Mouse (Mus musculus) midbrain, postnatal 0 days (tissue): ENCODE results near the gene Gpr35. TPM values are rescaled to one million over a fixed set of nuclear protein-coding genes. Genes with fewer than 3 reads are reported as not detected.

Source experiments
- ATAC-seq: fragments of 200-750 bp; cut with Nextera tagmentation; 2 replicates; pipeline ENCODE4 v1.8.0; 2017; ENCODE audit warnings: moderate number of reproducible peaks, mild to moderate bottlenecking, moderate TSS enrichment, moderate library complexity; ENCODE audit not compliant: low FRiP score
- DNase-seq: peaks from one replicate; pipeline ENCODE4 v3.0.0-alpha.2; 2015; ENCODE audit warnings: low spot score
- H3K27ac ChIP-seq: fragments of 300-500 bp; sonication (generic); 2 replicates; pipeline ENCODE4 v1.5.1; 2014; ENCODE audit warnings: low read depth, mild to moderate bottlenecking, low read length, mixed read lengths
- H3K27me3 ChIP-seq: fragments of 300-500 bp; sonication (generic); 2 replicates; pipeline ENCODE4 v1.6.1; 2014; ENCODE audit warnings: low read length, control low read depth, mixed read lengths; ENCODE audit not compliant: insufficient read depth
- H3K36me3 ChIP-seq: fragments of 300-500 bp; sonication (generic); 2 replicates; pipeline ENCODE4 v1.6.1; 2014; ENCODE audit warnings: low read length, control low read depth, mixed read lengths; ENCODE audit not compliant: insufficient read depth
- H3K4me1 ChIP-seq: fragments of 300-500 bp; sonication (generic); 2 replicates; pipeline ENCODE4 v1.6.1; 2014; ENCODE audit warnings: mild to moderate bottlenecking, control low read depth, antibody characterized with exemption, low read length, mixed read lengths; ENCODE audit not compliant: insufficient read depth
- H3K4me2 ChIP-seq: fragments of 300-500 bp; sonication (generic); 2 replicates; pipeline ENCODE4 v1.6.1; 2014; ENCODE audit warnings: low read depth, mild to moderate bottlenecking, low read length, mixed read lengths; ENCODE audit not compliant: poor library complexity, severe bottlenecking
- H3K4me3 ChIP-seq: fragments of 300-500 bp; sonication (generic); 2 replicates; pipeline ENCODE4 v1.5.1; 2014; ENCODE audit warnings: low read depth, mild to moderate bottlenecking, low read length, moderate library complexity
- H3K9ac ChIP-seq: fragments of 300-500 bp; sonication (generic); replicated peaks from 2 replicates; pipeline ENCODE4 v1.6.1; 2014; ENCODE audit warnings: mild to moderate bottlenecking, low read length, moderate library complexity, mixed read lengths; ENCODE audit not compliant: poor library complexity, severe bottlenecking
- H3K9me3 ChIP-seq: fragments of 300-500 bp; sonication (generic); 2 replicates; pipeline ENCODE4 v1.6.1; 2016; ENCODE audit warnings: low read length, control low read depth
- CTCF ChIP-seq: IDR thresholded peaks from 2 replicates; pipeline ENCODE4 v1.5.1; 2016; ENCODE audit warnings: antibody characterized with exemption, mild to moderate bottlenecking
- WGBS: fragments of 180-500 bp; shearing (Covaris S2); extraction: QIAGEN DNeasy Blood & Tissue Kit; methylation state at CpG from one replicate; pipeline ENCODE4 v1.1.7; 2014; 5-methylcytosine and 5-hydroxymethylcytosine counted together
- polyA plus RNA-seq: library from polyadenylated mRNA; unstranded; fragments of >200 nt; fragmentation: Nextera tagmentation; extraction: Ambion mirVana; gene quantifications from 2 replicates; pipeline ENCODE4 v1.2.1, GENCODE M21; 2015
- total RNA-seq: library from RNA; depleted of rRNA; stranded (reverse); fragments of >200 nt; gene quantifications from 2 replicates; pipeline ENCODE4 v1.2.3, GENCODE M21; 2014

Gpr35 gene
- total and polyA plus RNA-seq, 2 experiments from 2014 or later: 0.73 to 0.88 TPM

- no peak for ATAC-seq
- 86% methylated on average over 7 of the region's 7 CpGs for WGBS
- Histone ChIP-seq H3K9me3 (no peaks in the 10 kb centered on the region), H3K27me3 (no peaks in the 10 kb centered on the region), H3K27ac (no peak overlapping the region), H3K4me2 (no peak overlapping the region), H3K36me3 (no peaks in the 10 kb centered on the region), H3K9ac (no peak overlapping the region), H3K4me1 (no peaks in the 10 kb centered on the region), H3K4me3 (no peak overlapping the region)
- no peak for DNase-seq
- TF ChIP-seq CTCF: no peak
These were observed 30.6 kb downstream of the Gpr35 start for GRCm38 (mm10) chr1:92981056-92981845.

GRCm38 (mm10) chr1:92982931-92983605 lies 32.4 kb downstream of the Gpr35 start:
- no peak for DNase-seq
- TF ChIP-seq CTCF: no peak
- Histone ChIP-seq H3K27ac (no peak overlapping the region), H3K4me1 (no peaks in the 10 kb centered on the region), H3K9ac (no peak overlapping the region), H3K4me3 (no peak overlapping the region), H3K36me3 (no peaks in the 10 kb centered on the region), H3K9me3 (no peaks in the 10 kb centered on the region), H3K27me3 (no peaks in the 10 kb centered on the region), H3K4me2 (no peak overlapping the region)
- no peak for ATAC-seq
- 94% methylated on average over 17 of the region's 17 CpGs for WGBS

GRCm38 (mm10) chr1:92984999-92985398 lies 34.3 kb downstream of the Gpr35 start:
- no peaks in the 10 kb centered on the region for H3K36me3 ChIP-seq
- WGBS: 87% methylated on average over 5 of the region's 5 CpGs
- no peaks in the 10 kb centered on the region for H3K9me3 ChIP-seq
- no peaks in the 10 kb centered on the region for H3K27me3 ChIP-seq
- H3K27ac ChIP-seq: no peak overlapping the region
- no peak overlapping the region for H3K9ac ChIP-seq
- peak; percentile 3; the same call in 1 of the 2 replicates for TF ChIP-seq CTCF
- no peaks in the 10 kb centered on the region for H3K4me1 ChIP-seq
- DNase-seq (no peak), ATAC-seq (no peak)
- no peak overlapping the region for H3K4me2 ChIP-seq
- no peak overlapping the region for H3K4me3 ChIP-seq

GRCm38 (mm10) chr1:92988894-92989293 lies 38.2 kb downstream of the Gpr35 start:
- H3K9ac ChIP-seq: no peak overlapping the region
- DNase-seq: no peak
- H3K27ac ChIP-seq: no peak overlapping the region
- 85% methylated on average over 4 of the region's 4 CpGs for WGBS
- no peaks in the 10 kb centered on the region for H3K4me1 ChIP-seq
- no peaks in the 10 kb centered on the region for H3K36me3 ChIP-seq
- no peak overlapping the region for H3K4me3 ChIP-seq
- no peak for ATAC-seq
- no peak for TF ChIP-seq CTCF
- no peaks in the 10 kb centered on the region for H3K27me3 ChIP-seq
- H3K9me3 ChIP-seq: no peaks in the 10 kb centered on the region
- no peak overlapping the region for H3K4me2 ChIP-seq

GRCm38 (mm10) chr1:92989891-92990290 lies 39.2 kb downstream of the Gpr35 start:
- no peaks in the 10 kb centered on the region; the same call in 1 of the 2 replicates for H3K4me1 ChIP-seq
- no peak overlapping the region for H3K4me3 ChIP-seq
- no peaks in the 10 kb centered on the region for H3K9me3 ChIP-seq
- 81% methylated on average over 4 of the region's 4 CpGs for WGBS
- no peaks in the 10 kb centered on the region for H3K36me3 ChIP-seq
- no peak overlapping the region for H3K9ac ChIP-seq
- DNase-seq: no peak
- H3K27me3 ChIP-seq: no peaks in the 10 kb centered on the region
- ATAC-seq: no peak
- no peak overlapping the region for H3K4me2 ChIP-seq
- TF ChIP-seq CTCF: no peak
- H3K27ac ChIP-seq: no peak overlapping the region

GRCm38 (mm10) chr1:92992214-92992855 lies 41.7 kb downstream of the Gpr35 start:
- H3K27ac ChIP-seq: no peak overlapping the region
- ATAC-seq: no peak
- H3K9me3 ChIP-seq: no peaks in the 10 kb centered on the region
- no peaks in the 10 kb centered on the region; the same call in 1 of the 2 replicates for H3K4me1 ChIP-seq
- TF ChIP-seq CTCF: no peak
- WGBS: 82% methylated on average over 6 of the region's 6 CpGs
- DNase-seq: no peak
- H3K27me3 ChIP-seq: no peaks in the 10 kb centered on the region
- no peak overlapping the region for H3K4me2 ChIP-seq
- H3K4me3 ChIP-seq: no peak overlapping the region
- H3K36me3 ChIP-seq: no peaks in the 10 kb centered on the region
- no peak overlapping the region for H3K9ac ChIP-seq
